Mouse (Mus musculus) brain, adult 2 months (tissue): ENCODE measurements around the gene Tmem213.

Experiments
- DNase-seq: peaks from one replicate; pipeline ENCODE4 v3.0.0; 2011; ENCODE audit warnings: low read depth, low spot score

Gene Tmem213

GRCm38 (mm10) chr6:38116107-38116770 is 7.2 kb downstream of the Tmem213 start:
- peak; percentile 82 for DNase-seq

DNA sequence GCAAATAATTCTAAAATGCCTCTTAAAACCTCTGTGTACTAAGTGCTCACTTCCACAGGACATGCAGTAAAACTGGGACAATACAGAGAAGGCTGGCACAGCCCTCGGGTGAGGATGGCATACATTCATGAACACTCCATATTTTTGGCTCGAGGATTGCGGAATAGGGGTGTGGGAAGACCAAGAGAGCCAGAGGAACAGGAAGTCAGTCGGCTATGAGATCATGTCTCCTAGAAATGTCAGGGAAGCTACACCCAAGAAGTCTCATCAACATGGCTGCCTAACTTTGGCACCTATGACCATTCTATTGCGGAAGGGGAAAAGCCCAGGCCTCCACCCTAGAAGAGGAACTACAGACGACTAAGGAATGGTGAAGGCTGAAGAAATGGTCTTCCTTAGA is 9.3 kb downstream of the Tmem213 start:
- no peak for DNase-seq

- no peak for DNase-seq
Measured at GRCm38 (mm10) chr6:38120681-38121371, 11.8 kb downstream of the Tmem213 start.

DNA sequence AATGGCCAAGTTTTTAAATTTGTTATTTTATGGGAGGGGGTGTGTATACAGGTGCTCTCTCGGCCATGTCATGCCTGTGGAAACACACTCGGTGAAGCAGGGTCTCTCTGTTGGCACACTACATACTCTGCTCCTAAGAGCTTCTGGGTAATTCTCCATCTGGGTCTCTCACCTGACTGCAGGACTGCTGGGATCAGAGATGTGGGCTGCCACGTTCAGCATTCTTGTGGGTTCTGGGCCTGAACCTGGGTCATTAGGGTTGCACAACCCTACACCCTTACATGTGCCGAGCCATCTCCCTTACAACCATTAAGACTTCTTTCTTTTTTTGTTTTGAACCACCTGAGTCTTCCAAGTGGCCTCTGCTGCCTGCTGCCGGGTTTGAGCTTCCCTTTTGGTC is 12.8 kb downstream of the Tmem213 start:
- DNase-seq = no peak

DNA sequence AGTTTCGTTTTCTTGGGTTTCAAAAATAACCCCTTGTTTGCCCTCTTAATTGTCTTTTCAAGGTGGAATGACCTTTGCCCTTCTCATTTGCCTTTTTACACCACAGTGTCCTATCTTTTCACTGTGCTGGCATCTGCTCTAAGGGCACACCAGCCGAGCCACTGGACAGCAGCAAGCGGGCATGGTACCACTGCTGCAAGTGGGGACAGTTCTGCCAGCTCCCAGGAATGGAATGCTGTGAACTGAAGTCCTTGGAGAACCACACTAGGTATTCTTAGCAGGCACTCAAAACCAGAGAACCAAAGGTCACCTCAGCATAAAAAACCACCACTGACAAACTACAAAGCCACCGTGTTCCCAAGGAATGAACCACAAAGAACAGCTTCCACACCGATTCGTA is 13.7 kb downstream of the Tmem213 start:
- DNase-seq = no peak

DNA sequence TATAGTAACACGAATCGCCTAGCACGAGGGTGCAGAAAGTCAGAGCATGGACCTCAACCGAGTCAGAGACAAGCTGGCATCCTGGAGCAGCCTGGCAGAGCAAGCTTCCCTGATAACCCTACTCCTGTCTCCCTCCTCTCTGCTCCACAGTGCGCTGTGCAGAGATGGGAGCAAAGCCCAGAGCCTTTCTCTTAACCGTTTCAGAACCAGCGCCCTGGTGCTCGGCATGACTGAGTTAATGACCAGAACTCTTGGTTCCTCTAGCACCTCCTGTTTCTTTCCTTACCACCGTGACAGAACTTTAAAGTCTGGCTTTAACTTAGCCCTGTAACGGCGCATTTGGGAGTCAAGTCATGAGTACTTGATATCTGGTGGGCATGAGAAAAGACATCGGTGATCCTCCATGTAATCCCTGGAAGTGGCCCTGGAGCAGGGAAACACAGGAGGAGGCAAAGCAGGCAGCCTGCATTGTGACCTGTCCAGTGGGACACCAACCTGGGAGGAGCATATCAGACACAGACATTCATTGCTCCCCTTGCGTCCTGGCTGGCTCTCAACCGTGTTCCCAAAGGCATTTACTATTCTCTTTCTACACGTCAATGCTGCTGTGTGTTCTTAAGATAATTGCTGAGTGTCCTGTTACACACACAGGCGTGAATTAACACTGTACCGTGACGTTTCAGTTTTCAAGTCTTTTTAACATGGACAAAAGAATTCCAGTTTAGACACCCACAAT is 14.6 kb downstream of the Tmem213 start:
- no peak for DNase-seq

- no peak for DNase-seq
Measured at GRCm38 (mm10) chr6:38124207-38124835, 15.3 kb downstream of the Tmem213 start, which contains the start of gene Atp6v0a4. Gene Atp6v0a4 (minus strand): TSS chr6:38124586.

DNA sequence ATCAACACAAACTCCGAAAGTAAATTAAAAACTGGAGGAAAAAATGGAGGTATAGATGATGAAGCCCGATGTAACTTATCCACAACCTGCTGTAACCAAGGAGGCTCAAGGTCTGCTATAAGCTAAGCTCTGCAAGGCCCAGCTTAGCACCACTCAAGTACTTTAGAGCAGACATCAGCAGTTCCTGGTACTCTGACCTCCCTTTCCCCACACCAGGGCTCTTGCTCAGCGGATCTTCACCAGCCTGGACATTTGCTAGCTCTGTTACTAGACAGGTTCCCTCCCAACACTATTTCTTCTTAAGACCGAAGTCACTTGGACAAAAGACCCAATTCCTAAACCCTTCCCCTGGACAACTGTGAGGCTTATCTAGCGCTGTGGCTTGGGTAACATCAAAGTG is 15.8 kb downstream of the Tmem213 start:
- no peak for DNase-seq

- no peak for DNase-seq
Measured at GRCm38 (mm10) chr6:38125462-38125861, 16.4 kb downstream of the Tmem213 start.

- DNase-seq = no peak
Measured at GRCm38 (mm10) chr6:38128115-38128514, 19.1 kb downstream of the Tmem213 start.

DNA sequence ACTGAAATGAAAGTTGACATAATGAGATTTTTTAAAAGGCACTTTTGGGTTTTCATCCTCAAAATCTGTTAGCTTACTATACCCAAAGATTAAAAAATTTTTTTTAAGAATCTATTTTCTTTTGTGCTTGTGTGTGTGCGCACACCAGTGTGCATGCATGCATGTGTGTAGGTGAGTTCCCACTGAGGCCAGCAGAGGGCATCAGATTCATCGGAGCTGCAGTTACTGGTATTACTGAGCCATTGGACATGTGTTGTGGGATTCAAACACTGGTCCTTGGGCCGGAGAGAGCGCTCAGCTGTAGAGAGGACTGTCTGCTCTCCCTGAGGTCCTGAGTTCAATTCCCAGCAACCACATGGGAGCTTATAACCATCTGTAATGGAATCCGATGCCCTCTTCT is 20.8 kb downstream of the Tmem213 start:
- DNase-seq = no peak

GRCm38 (mm10) chr6:38131801-38132231 is 22.8 kb downstream of the Tmem213 start:
- peak; percentile 65 for DNase-seq

DNA sequence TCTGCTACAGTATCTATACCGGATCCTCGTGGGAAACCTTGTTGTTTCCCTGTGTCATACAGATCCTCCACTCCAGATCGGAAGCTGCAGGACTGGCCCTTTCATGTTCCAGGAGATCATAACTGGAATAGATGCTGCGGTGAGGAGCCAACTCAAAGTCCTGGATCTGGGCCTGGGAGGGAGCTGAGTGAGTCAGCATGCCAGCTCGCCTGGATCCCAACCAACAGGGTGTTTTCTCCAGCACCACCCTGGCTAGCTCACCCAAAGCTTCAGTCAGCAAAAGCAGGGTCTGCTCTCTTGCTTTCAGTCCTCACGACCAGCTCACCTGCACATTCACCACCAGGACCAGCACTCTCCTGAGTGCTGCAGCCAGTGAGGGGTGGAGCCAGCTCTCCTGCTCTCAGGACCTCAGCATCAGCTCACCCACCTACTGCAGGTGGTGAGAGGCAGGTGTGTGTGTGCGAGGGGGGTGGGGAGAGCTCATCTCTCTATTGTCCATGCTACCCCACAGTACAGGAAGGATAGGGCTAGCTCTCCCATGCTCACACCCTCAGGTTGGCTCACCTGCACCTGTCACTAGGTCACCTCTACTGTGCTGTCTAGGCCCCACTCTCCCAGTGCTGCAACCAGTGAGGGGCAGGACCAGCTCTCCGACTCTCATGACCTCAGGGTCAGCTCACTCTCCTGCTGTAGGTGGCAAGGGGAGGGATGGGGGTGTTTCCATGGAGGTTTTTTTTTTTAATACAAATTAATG is 25.9 kb downstream of the Tmem213 start:
- peak; percentile 92 for DNase-seq

- DNase-seq = peak; percentile 49
Measured at GRCm38 (mm10) chr6:38139086-38139485, 30.0 kb downstream of the Tmem213 start.

DNA sequence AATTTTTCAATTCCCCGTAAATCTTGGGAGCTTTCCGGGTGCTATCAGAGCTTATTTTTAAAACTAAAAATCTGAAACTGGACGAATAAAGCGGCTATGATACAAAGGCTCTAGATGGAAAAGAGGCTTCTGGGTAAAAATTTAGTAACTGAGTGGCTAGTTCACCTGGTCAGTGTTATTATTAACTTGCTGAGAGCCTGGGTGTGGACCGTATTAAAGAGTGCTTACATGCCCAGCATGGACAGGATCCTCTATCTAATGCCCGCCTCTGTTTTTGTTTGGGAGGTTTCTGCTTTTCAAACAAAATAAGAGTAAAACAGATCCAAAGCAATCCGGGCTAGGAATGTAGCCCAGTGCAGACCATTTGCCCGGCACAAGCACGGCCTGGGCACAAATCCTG is 31.3 kb downstream of the Tmem213 start:
- DNase-seq = no peak

DNA sequence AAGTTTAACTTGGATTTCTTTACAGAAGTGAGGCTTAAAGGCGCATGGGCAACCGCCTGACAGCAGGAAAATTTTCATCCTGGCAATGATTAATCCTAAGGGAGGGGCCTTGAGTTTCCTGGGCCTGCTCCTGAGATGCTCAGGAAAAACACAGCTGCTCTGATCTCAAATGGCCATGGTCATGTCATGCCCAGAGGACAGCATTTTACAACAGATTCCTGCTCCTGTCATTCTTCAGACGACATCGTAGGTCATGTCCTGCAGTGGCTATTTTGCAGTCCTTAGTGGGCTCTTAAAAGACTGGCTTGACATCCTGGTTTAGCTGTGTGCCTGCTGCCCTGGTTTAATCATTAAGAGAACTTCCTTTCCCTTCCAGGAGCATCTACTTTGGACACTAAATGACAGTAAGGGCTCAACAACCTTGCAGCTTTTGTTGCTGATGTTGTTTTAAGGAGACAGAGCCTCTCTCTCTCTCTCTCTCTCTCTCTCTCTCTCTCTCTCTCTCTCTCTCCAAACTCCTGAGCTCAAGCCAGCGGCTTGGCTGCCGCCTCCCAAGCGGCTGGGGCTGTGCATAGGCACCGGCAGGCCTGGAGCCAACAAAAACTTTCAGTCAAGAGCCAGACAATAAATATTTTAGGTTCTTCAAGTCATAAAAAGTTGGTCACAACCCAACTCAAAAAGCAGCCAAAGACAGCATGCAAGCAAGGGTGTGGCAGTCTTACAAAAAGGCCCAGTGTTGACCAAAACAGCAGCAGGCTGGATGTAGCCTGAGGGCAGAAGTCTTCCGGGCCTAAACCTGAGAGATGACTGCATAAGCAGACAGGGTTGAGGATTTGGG is 35.3 kb downstream of the Tmem213 start:
- DNase-seq = peak; percentile 57

DNA sequence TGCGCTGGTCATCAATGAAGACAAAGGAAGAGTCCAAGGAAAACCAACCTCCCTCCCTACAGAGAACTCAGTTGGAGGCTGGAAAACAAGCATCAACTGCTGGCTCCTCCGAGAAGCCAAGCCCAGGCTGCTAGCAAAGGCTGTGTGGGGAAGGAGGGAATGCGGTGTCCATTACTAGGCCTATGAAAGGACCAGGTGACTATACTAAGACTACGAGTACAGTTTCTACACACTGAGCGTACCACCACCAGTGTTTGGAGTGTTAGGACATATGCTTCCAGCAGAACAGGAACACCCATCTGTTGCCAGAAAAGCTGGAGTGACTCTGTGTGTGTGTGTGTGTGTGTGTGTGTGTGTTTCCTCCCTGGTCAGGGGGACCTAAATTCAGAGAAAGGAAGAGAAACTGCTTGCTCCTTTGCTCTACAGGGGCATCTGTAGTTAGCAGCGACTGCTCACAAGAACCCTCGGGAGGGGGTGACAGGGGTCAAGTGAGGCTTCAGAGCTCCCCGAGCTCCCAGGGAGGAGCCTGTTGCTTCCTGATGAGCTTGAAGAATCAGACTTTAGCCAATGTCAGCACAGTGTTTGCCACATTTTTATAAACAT is 36.5 kb downstream of the Tmem213 start:
- peak; percentile 70 for DNase-seq

- DNase-seq = no peak
Measured at GRCm38 (mm10) chr6:38147301-38147700, 38.2 kb downstream of the Tmem213 start.

GRCm38 (mm10) chr6:38148626-38149025 is 39.6 kb downstream of the Tmem213 start:
- DNase-seq = no peak

DNA sequence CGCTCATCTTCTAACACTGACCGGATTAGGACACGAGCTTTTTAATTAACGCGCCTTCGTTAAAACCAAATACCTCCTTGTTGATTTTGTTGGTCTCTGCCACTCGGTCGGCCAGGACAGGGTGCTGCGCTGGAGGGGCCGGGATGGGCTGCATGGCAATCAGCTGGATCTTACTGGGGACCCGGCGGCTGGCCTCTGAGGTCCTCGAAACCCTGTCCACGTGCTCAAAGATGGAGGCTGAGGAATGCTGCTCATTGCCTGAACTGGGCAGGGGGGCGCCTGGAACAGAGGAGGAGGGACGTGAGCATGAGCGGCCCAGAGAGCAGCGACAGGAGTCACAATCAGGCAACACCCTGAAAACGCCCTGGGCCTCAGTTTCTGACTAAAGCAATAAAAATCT is 40.4 kb downstream of the Tmem213 start:
- DNase-seq = no peak
